Mouse (Mus musculus): ENCODE data around the gene Gpx3. TPM values are rescaled to one million over a fixed set of nuclear protein-coding genes. Genes with fewer than 3 reads are reported as not detected.

Gpx3 gene
- polyA plus RNA-seq, 1 experiment from 2014 or later, result 67.9 TPM

- Histone ChIP-seq H3K27ac (ENCODE audit: low read depth, low read length) (no peak overlapping the region), H3K4me1 (ENCODE audit: control insufficient read depth, insufficient read depth, low read length) (0 out of 2 replicates have a peak, but pooled peaks cover 2% of the 10 kb centered on the region), H3K36me3 (ENCODE audit: control insufficient read depth, insufficient read depth, low read length) (0 out of 2 replicates have a peak, but pooled peaks cover 4% of the 10 kb centered on the region), H3K9ac (replicated peaks; ENCODE audit: low read depth, low read length) (no peak overlapping the region), H3K27me3 (ENCODE audit: control insufficient read depth, insufficient read depth, low read length) (no peaks in the 10 kb centered on the region), H3K9me3 (ENCODE audit: control insufficient read depth, low read length) (no peaks in the 10 kb centered on the region), H3K4me2 (ENCODE audit: low read depth, low read length) (no peak overlapping the region), H3K4me3 (ENCODE audit: low read depth, low read length) (no peak overlapping the region)
- WGBS, result 34% methylated on average over 12 of the region's 12 CpGs
- ATAC-seq (ENCODE audit: low read depth), result no peak
Observed at GRCm38 (mm10) chr11:54936035-54936770, 34.0 kb downstream of the Gpx3 start.

GRCm38 (mm10) chr11:54936771-54937140 lies 34.5 kb downstream of the Gpx3 start:
- Histone ChIP-seq H3K4me1 (ENCODE audit: control insufficient read depth, insufficient read depth, low read length) (0 out of 2 replicates have a peak, but pooled peaks cover 2% of the 10 kb centered on the region), H3K9me3 (ENCODE audit: control insufficient read depth, low read length) (no peaks in the 10 kb centered on the region), H3K36me3 (ENCODE audit: control insufficient read depth, insufficient read depth, low read length) (0 out of 2 replicates have a peak, but pooled peaks cover 4% of the 10 kb centered on the region), H3K9ac (replicated peaks; ENCODE audit: low read depth, low read length) (no peak overlapping the region), H3K27me3 (ENCODE audit: control insufficient read depth, insufficient read depth, low read length) (no peaks in the 10 kb centered on the region), H3K27ac (ENCODE audit: low read depth, low read length) (no peak overlapping the region), H3K4me2 (ENCODE audit: low read depth, low read length) (no peak overlapping the region), H3K4me3 (ENCODE audit: low read depth, low read length) (no peak overlapping the region)
- 87% methylated on average over 3 of the region's 3 CpGs for WGBS
- no peak for ATAC-seq (ENCODE audit: low read depth)

GRCm38 (mm10) chr11:54939501-54939900 lies 37.2 kb downstream of the Gpx3 start:
- ATAC-seq (ENCODE audit: low read depth), result no peak

GRCm38 (mm10) chr11:54940056-54940455 lies 37.8 kb downstream of the Gpx3 start:
- WGBS, result 78% methylated on average over 7 of the region's 7 CpGs

More at GRCm38 (mm10) chr11:54939501-54939900, 37.2 kb downstream of the Gpx3 start:
- Histone ChIP-seq H3K4me3 (ENCODE audit: low read depth, low read length) (no peak overlapping the region), H3K4me2 (ENCODE audit: low read depth, low read length) (no peak overlapping the region), H3K9ac (replicated peaks; ENCODE audit: low read depth, low read length) (no peak overlapping the region), H3K36me3 (ENCODE audit: control insufficient read depth, insufficient read depth, low read length) (0 out of 2 replicates have a peak, but pooled peaks cover 4% of the 10 kb centered on the region), H3K27ac (ENCODE audit: low read depth, low read length) (no peak overlapping the region), H3K9me3 (ENCODE audit: control insufficient read depth, low read length) (no peaks in the 10 kb centered on the region), H3K4me1 (ENCODE audit: control insufficient read depth, insufficient read depth, low read length) (0 out of 2 replicates have a peak, but pooled peaks cover 2% of the 10 kb centered on the region), H3K27me3 (ENCODE audit: control insufficient read depth, insufficient read depth, low read length) (no peaks in the 10 kb centered on the region)
- 92% methylated on average over 8 of the region's 8 CpGs for WGBS

GRCm38 (mm10) chr11:54944702-54945101 lies 42.4 kb downstream of the Gpx3 start:
- 83% methylated on average over 3 of the region's 3 CpGs for WGBS
- H3K4me3 ChIP-seq (ENCODE audit: low read depth, low read length), result no peak overlapping the region

More at GRCm38 (mm10) chr11:54940056-54940455, 37.8 kb downstream of the Gpx3 start:
- Histone ChIP-seq H3K4me3 (ENCODE audit: low read depth, low read length) (no peak overlapping the region), H3K4me1 (ENCODE audit: control insufficient read depth, insufficient read depth, low read length) (0 out of 2 replicates have a peak, but pooled peaks cover 2% of the 10 kb centered on the region), H3K36me3 (ENCODE audit: control insufficient read depth, insufficient read depth, low read length) (0 out of 2 replicates have a peak, but pooled peaks cover 4% of the 10 kb centered on the region), H3K9me3 (ENCODE audit: control insufficient read depth, low read length) (no peaks in the 10 kb centered on the region), H3K27ac (ENCODE audit: low read depth, low read length) (no peak overlapping the region), H3K4me2 (ENCODE audit: low read depth, low read length) (no peak overlapping the region), H3K9ac (replicated peaks; ENCODE audit: low read depth, low read length) (no peak overlapping the region), H3K27me3 (ENCODE audit: control insufficient read depth, insufficient read depth, low read length) (no peaks in the 10 kb centered on the region)
- no peak for ATAC-seq (ENCODE audit: low read depth)

GRCm38 (mm10) chr11:54949717-54950116 lies 47.5 kb downstream of the Gpx3 start:
- no peaks in the 10 kb centered on the region for H3K9me3 ChIP-seq (ENCODE audit: control insufficient read depth, low read length)
- no peaks in the 10 kb centered on the region for H3K27me3 ChIP-seq (ENCODE audit: control insufficient read depth, insufficient read depth, low read length)
- no peak overlapping the region for H3K4me3 ChIP-seq (ENCODE audit: low read depth, low read length)
- H3K4me2 ChIP-seq (ENCODE audit: low read depth, low read length), result no peak overlapping the region
- no peak overlapping the region for H3K9ac ChIP-seq (replicated peaks; ENCODE audit: low read depth, low read length)
- 95% methylated on average over 1 of the region's 1 CpGs for WGBS
- no peak for ATAC-seq (ENCODE audit: low read depth)
- H3K4me1 ChIP-seq (ENCODE audit: control insufficient read depth, insufficient read depth, low read length), result 0 out of 2 replicates have a peak, but pooled peaks cover 1% of the 10 kb centered on the region
- no peaks in the 10 kb centered on the region for H3K36me3 ChIP-seq (ENCODE audit: control insufficient read depth, insufficient read depth, low read length)
- no peak overlapping the region for H3K27ac ChIP-seq (ENCODE audit: low read depth, low read length)

More at GRCm38 (mm10) chr11:54944702-54945101, 42.4 kb downstream of the Gpx3 start:
- no peaks in the 10 kb centered on the region for H3K9me3 ChIP-seq (ENCODE audit: control insufficient read depth, low read length)
- no peak for ATAC-seq (ENCODE audit: low read depth)
- H3K4me1 ChIP-seq (ENCODE audit: control insufficient read depth, insufficient read depth, low read length), result no peaks in the 10 kb centered on the region
- H3K36me3 ChIP-seq (ENCODE audit: control insufficient read depth, insufficient read depth, low read length), result no peaks in the 10 kb centered on the region
- no peak overlapping the region for H3K4me2 ChIP-seq (ENCODE audit: low read depth, low read length)
- no peak overlapping the region for H3K9ac ChIP-seq (replicated peaks; ENCODE audit: low read depth, low read length)
- H3K27me3 ChIP-seq (ENCODE audit: control insufficient read depth, insufficient read depth, low read length), result no peaks in the 10 kb centered on the region
- H3K27ac ChIP-seq (ENCODE audit: low read depth, low read length), result no peak overlapping the region

- no peak for ATAC-seq (ENCODE audit: low read depth)
- 81% methylated on average over 6 of the region's 6 CpGs for WGBS
- Histone ChIP-seq H3K36me3 (ENCODE audit: control insufficient read depth, insufficient read depth, low read length) (no peaks in the 10 kb centered on the region), H3K4me3 (ENCODE audit: low read depth, low read length) (no peak overlapping the region), H3K27ac (ENCODE audit: low read depth, low read length) (no peak overlapping the region), H3K9ac (replicated peaks; ENCODE audit: low read depth, low read length) (no peak overlapping the region), H3K4me2 (ENCODE audit: low read depth, low read length) (no peak overlapping the region), H3K4me1 (ENCODE audit: control insufficient read depth, insufficient read depth, low read length) (0 out of 2 replicates have a peak, but pooled peaks cover 4% of the 10 kb centered on the region), H3K9me3 (ENCODE audit: control insufficient read depth, low read length) (no peaks in the 10 kb centered on the region), H3K27me3 (ENCODE audit: control insufficient read depth, insufficient read depth, low read length) (no peaks in the 10 kb centered on the region)
Observed at GRCm38 (mm10) chr11:54950684-54951083, 48.4 kb downstream of the Gpx3 start.

- WGBS, result 78% methylated on average over 6 of the region's 6 CpGs
- H3K27me3 ChIP-seq (ENCODE audit: control insufficient read depth, insufficient read depth, low read length), result no peaks in the 10 kb centered on the region
- no peaks in the 10 kb centered on the region for H3K36me3 ChIP-seq (ENCODE audit: control insufficient read depth, insufficient read depth, low read length)
- H3K4me3 ChIP-seq (ENCODE audit: low read depth, low read length), result no peak overlapping the region
- 0 out of 2 replicates have a peak, but pooled peaks cover 4% of the 10 kb centered on the region for H3K4me1 ChIP-seq (ENCODE audit: control insufficient read depth, insufficient read depth, low read length)
- no peak overlapping the region for H3K9ac ChIP-seq (replicated peaks; ENCODE audit: low read depth, low read length)
- H3K9me3 ChIP-seq (ENCODE audit: control insufficient read depth, low read length), result no peaks in the 10 kb centered on the region
- H3K27ac ChIP-seq (ENCODE audit: low read depth, low read length), result no peak overlapping the region
- no peak overlapping the region for H3K4me2 ChIP-seq (ENCODE audit: low read depth, low read length)
- ATAC-seq (ENCODE audit: low read depth), result no peak
Observed at GRCm38 (mm10) chr11:54952651-54953050, 50.4 kb downstream of the Gpx3 start.

GRCm38 (mm10) chr11:54953993-54954446 lies 51.8 kb downstream of the Gpx3 start:
- no peaks in the 10 kb centered on the region for H3K9me3 ChIP-seq (ENCODE audit: control insufficient read depth, low read length)
- 0 out of 2 replicates have a peak overlapping the region, but pooled peaks have one; percentile 12 for H3K4me2 ChIP-seq (ENCODE audit: low read depth, low read length)
- WGBS, result 16% methylated on average over 9 of the region's 9 CpGs
- ATAC-seq (ENCODE audit: low read depth), result no peak
- H3K9ac ChIP-seq (replicated peaks; ENCODE audit: low read depth, low read length), result no peak overlapping the region
- H3K36me3 ChIP-seq (ENCODE audit: control insufficient read depth, insufficient read depth, low read length), result no peaks in the 10 kb centered on the region
- no peaks in the 10 kb centered on the region for H3K27me3 ChIP-seq (ENCODE audit: control insufficient read depth, insufficient read depth, low read length)
- no peak overlapping the region for H3K4me3 ChIP-seq (ENCODE audit: low read depth, low read length)
- 0 out of 2 replicates have a peak, but pooled peaks cover 4% of the 10 kb centered on the region for H3K4me1 ChIP-seq (ENCODE audit: control insufficient read depth, insufficient read depth, low read length)
- H3K27ac ChIP-seq (ENCODE audit: low read depth, low read length), result no peak overlapping the region

All from neural tube, embryonic 14.5 days (tissue).